Mouse (Mus musculus) left cerebral cortex, postnatal 14 days (tissue): ENCODE data around the gene Rasd2. TPM values are rescaled to one million over a fixed set of nuclear protein-coding genes. Genes with fewer than 3 reads are reported as not detected.
A peak's percentile ranks its signal among the peaks of the same experiment; 100 is the strongest.

ENCODE experiments used
- DNase-seq, 2 experiments: peaks; one replicate each; pipeline ENCODE4 v3.0.0; 2021 to 2022; ENCODE audit warnings: low spot score in 2 of 2, mixed read lengths in 1 of 2
- intact Hi-C: fragments of 180-260 bp; cut with DNase I; formaldehyde crosslinking; loops from one replicate; pipeline ENCODE4 v1.15.1; 2025
- total RNA-seq, 2 experiments: library from RNA; stranded (reverse); gene quantifications; 2 replicates each; pipeline ENCODE4 v1.2.3; 2021

The Rasd2 gene
- total RNA-seq, 2 experiments from 2014 or later: 50.8 to 57.8 TPM

- DNase-seq: no peak
- intact Hi-C loops: loop anchor here (1.0 kb wide), 1 partner anchor 84 kb away; no protein-coding TSS in a partner anchor
Measured at GRCm38 (mm10) chr8:75216886-75217285, 3.1 kb downstream of the Rasd2 start.

GRCm38 (mm10) chr8:75217969-75218368, 4.2 kb downstream of the Rasd2 start:
- peak; percentile 83 to 87 for DNase-seq
- intact Hi-C loops: loop anchor here (1.0 to 2.0 kb wide), 2 partner anchors 85 to 147 kb away; no protein-coding TSS in a partner anchor

GRCm38 (mm10) chr8:75219877-75220738, 6.4 kb downstream of the Rasd2 start:
- intact Hi-C loops: loop anchor here (2.0 kb wide), 1 partner anchor 149 kb away; no protein-coding TSS in a partner anchor
- no peak for DNase-seq

GRCm38 (mm10) chr8:75222665-75223064, 8.9 kb downstream of the Rasd2 start:
- no peak for DNase-seq
- intact Hi-C loops: no loop called here

GRCm38 (mm10) chr8:75226773-75227172, 13.0 kb downstream of the Rasd2 start:
- intact Hi-C loops: no loop called here

GRCm38 (mm10) chr8:75233915-75234554, 20.3 kb downstream of the Rasd2 start:
- intact Hi-C loops: no loop called here
- peak; percentile 58 to 64 for DNase-seq

More at GRCm38 (mm10) chr8:75226773-75227172, 13.0 kb downstream of the Rasd2 start:
- no peak for DNase-seq

- intact Hi-C loops: no loop called here
- DNase-seq: no peak
Measured at GRCm38 (mm10) chr8:75247331-75247730, 33.6 kb downstream of the Rasd2 start.

- no peak for DNase-seq
- intact Hi-C loops: no loop called here
Measured at GRCm38 (mm10) chr8:75249186-75249585, 35.4 kb downstream of the Rasd2 start.

- DNase-seq: no peak
- intact Hi-C loops: no loop called here
Measured at GRCm38 (mm10) chr8:75254027-75254426, 40.3 kb downstream of the Rasd2 start.

- DNase-seq: no peak
- intact Hi-C loops: no loop called here
Measured at GRCm38 (mm10) chr8:75255635-75256034, 41.9 kb downstream of the Rasd2 start.

GRCm38 (mm10) chr8:75272166-75272565, 58.4 kb downstream of the Rasd2 start:
- peak; percentile 12 to 19 for DNase-seq
- intact Hi-C loops: no loop called here

Other genes with a start within 250 kb of the Rasd2 start
- 10 to 100 TPM; 21.4 to 22.1 TPM for gene Hmgxb4, start 220.6 kb upstream of the Rasd2 start, total RNA-seq
- 10 to 100 TPM; 40.7 to 41.8 TPM for gene Tom1, start 180.2 kb upstream of the Rasd2 start, total RNA-seq
- gene Hmox1, start 120.3 kb upstream of the Rasd2 start, total RNA-seq: 1 to 10 TPM; 4.3 to 5.1 TPM
- gene Mcm5, start 104.4 kb upstream of the Rasd2 start, total RNA-seq: 1 to 10 TPM; 6.9 to 8.0 TPM
- gene Gm10358, start 192.6 kb downstream of the Rasd2 start, total RNA-seq: under 1 TPM; 0.53 to 0.83 TPM
- under 1 TPM; 0.23 to 0.55 TPM for gene Iqcm, start 234.8 kb downstream of the Rasd2 start, total RNA-seq